Mouse (Mus musculus): Measurements from ENCODE around the gene Ddo. TPM values are rescaled to one million over a fixed set of nuclear protein-coding genes. Genes with fewer than 3 reads are reported as not detected.

The Ddo gene
- polyA plus RNA-seq (2016; fragmentation: Nextera tagmentation; extraction: Ambion mirVana) = 1.9 and 5.1 TPM in 2 replicates

DNA sequence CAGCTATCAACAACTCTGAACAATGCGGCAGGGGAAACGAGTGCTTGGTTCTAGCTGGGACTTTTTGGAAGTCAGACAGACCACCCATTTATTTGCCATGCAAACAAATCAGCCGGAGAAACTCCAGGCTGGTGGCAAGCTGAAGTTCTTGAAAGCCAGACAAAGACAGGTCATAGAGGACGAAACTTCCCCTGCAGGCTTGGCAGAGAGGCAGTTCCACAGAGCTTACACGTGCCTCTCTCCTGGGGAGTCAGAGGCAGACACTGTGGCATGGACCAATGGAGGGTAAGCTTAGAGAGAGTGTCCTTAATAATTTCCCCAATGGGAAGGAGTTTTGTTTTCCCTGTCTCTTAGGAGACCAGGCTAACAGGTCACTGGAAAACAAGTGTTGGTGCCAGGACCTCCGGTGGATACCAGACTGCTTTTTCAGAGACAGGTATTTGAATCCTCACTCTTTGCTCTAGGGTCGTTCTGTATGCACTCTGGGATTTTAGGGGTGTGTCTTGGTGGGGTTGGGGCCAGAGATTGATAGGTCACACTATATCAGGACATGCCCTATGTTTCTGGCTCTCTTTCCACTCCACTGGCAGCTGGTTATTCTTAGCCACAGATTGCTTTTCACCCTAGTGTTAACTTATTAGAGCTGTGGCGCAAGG lies at the start of gene Ddo:
Gene Ddo (plus strand): TSS at position 356 of the 656 bp plus-strand sequence.
- H3K4me1 ChIP-seq = peaks cover 12% of the 10 kb centered on the region
- no peaks in the 10 kb centered on the region for H3K9me3 ChIP-seq
- H3K4me3 ChIP-seq = peak within 1 kb of the TSS; percentile 10; the same call in 1 of the 2 replicates
- peak within 1 kb of the TSS; percentile 67 for H3K27ac ChIP-seq
- no peak for DNase-seq (ENCODE audit: low spot score)
- no peaks in the 10 kb centered on the region for H3K27me3 ChIP-seq (ENCODE audit: insufficient read depth, poor library complexity, severe bottlenecking)
- H3K36me3 ChIP-seq = no peaks in the 10 kb centered on the region
- 58% methylated on average over 8 of the region's 8 CpGs for WGBS

DNA sequence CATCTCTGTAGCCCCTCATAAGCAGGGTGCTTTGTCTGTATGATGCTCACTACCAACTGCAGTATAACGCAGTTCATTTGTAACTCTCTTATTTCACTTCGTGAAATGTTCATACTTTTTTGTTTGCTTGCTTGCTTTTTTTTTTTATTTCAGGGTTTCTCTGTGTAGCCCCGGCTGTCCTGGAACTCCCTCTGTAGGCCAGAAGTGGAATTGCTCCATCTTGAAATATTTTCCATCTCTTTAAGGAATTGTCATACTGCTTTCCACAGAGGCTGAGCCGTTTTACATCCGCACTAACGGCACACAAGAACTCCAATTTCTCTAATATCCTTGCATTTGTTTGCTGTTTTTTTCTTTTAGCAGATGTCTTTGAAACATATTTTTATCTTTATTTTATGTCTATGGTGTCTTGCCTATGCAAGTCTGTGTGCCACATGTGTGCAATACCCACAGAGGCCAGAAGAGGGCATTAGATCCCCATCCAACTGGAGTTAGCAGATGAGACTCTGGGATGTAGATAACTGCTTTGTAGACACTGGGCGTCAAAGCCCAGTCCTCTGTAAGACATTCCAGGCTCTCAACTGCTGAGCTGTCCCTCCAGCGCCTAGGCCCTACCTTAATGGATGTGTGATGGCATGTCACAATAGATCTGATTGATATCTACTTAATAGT lies 46.1 kb upstream of the Ddo start:
- H3K4me1 ChIP-seq = no peaks in the 10 kb centered on the region
- H3K9me3 ChIP-seq = no peaks in the 10 kb centered on the region
- H3K36me3 ChIP-seq = no peaks in the 10 kb centered on the region
- 74% methylated on average over 8 of the region's 8 CpGs for WGBS
- DNase-seq (ENCODE audit: low spot score) = peak; percentile 63
- H3K27me3 ChIP-seq (ENCODE audit: insufficient read depth, poor library complexity, severe bottlenecking) = no peaks in the 10 kb centered on the region
- H3K4me3 ChIP-seq = no peak overlapping the region
- no peak overlapping the region for H3K27ac ChIP-seq

DNA sequence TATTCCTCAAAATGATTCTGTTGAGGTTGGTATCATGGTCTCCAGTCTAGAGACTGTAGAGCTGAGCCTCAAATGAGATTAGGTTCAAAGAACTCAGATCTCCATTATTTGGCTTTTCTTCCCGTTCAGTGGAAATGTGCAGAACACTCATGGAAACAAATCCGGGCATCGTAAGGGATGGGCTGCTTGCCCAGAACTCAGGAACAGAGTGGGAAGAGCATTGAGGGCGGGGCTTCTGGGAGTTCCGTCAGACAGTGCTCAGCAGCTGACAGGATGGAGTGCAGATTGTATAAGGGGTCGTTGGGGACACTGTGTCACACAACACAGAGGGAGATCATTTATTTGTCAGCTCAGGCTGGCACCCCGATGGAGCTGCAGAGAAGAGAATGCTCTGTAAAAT lies 37.6 kb upstream of the Ddo start:
- no peaks in the 10 kb centered on the region for H3K4me1 ChIP-seq
- H3K4me3 ChIP-seq = no peak overlapping the region
- peak; percentile 50 for DNase-seq (ENCODE audit: low spot score)
- no peak overlapping the region for H3K27ac ChIP-seq
- no peaks in the 10 kb centered on the region for H3K9me3 ChIP-seq
- WGBS = 64% methylated on average over 7 of the region's 7 CpGs
- no peaks in the 10 kb centered on the region for H3K27me3 ChIP-seq (ENCODE audit: insufficient read depth, poor library complexity, severe bottlenecking)
- H3K36me3 ChIP-seq = no peaks in the 10 kb centered on the region

DNA sequence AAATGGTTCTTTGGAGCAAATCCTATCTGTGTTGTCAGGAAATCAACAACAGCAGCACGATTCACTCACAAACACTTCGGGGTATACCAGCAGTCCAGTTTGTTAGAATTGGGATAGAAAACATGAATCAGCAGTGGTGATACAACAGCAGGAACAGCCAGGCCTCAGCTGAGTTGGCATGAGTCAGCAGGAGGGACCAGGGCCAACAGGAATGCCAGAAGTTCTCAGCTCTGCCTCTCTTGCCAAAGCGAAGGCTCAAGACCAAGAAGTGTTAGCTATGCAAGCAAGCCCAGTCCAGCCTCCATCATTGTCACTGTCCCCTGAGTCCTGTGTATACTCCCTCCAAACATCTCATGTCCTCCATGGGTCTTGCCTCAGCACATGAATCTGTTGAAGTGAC lies 32.6 kb upstream of the Ddo start:
- no peaks in the 10 kb centered on the region for H3K4me1 ChIP-seq
- 85% methylated on average over 3 of the region's 3 CpGs for WGBS
- no peak overlapping the region for H3K27ac ChIP-seq
- no peak for DNase-seq (ENCODE audit: low spot score)
- no peaks in the 10 kb centered on the region for H3K9me3 ChIP-seq
- no peaks in the 10 kb centered on the region for H3K27me3 ChIP-seq (ENCODE audit: insufficient read depth, poor library complexity, severe bottlenecking)
- H3K4me3 ChIP-seq = no peak overlapping the region
- no peaks in the 10 kb centered on the region for H3K36me3 ChIP-seq

DNA sequence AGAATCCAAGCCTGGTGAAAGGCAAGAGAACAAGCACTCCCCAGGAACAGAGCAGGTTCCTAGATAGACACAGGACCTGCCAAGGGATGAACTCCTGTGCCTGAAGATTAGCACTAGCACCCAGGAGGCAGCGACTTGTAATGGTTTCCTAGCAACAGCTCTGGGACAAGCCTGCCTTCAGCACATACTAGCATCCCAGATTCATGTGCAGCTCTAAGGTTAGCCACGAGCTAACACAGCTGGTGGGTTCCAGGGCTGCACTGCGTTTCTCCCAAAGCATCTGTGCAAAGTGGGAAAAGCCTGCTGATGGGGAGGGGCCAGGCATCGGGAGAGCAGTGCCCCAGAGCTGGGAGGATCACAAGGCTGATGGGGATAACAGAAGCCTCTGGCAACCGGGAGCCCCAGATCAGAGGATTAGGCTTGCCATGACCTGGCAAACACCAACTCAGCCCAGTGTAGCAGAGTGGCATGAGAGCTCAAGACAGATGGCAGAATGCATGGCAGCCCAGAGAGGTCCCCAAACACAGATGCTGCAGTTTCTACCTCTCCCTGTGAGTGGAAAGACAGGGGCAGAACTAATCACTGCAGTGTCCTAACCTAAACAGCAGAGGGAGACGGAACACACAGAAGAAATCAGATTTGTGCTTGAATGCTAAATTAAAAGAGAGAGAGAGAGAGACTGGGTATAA lies 25.0 kb upstream of the Ddo start:
- no peak for DNase-seq (ENCODE audit: low spot score)
- no peaks in the 10 kb centered on the region for H3K27me3 ChIP-seq (ENCODE audit: insufficient read depth, poor library complexity, severe bottlenecking)
- H3K27ac ChIP-seq = no peak overlapping the region
- H3K4me1 ChIP-seq = no peaks in the 10 kb centered on the region
- WGBS = 55% methylated on average over 6 of the region's 6 CpGs
- H3K36me3 ChIP-seq = no peaks in the 10 kb centered on the region
- peaks cover 10% of the 10 kb centered on the region for H3K9me3 ChIP-seq
- H3K4me3 ChIP-seq = no peak overlapping the region

DNA sequence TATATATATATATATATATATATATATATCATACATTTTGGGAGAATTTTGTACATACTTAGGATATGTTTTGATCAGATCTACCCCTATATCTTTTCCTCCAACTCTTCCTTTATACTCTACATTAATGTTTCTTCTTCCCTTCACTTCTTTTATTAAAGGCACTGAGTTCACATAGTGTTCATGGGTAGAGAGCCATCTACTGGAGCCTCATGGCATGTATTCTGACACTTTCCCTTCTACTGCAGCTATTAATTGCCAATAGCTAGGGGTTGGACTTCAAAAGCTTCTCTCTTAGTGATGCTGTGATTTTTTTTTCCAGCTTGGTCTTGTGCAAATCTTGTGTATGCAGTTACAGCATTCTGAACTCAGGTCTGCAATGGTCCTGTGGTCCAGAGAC lies 11.8 kb upstream of the Ddo start:
- H3K4me3 ChIP-seq = no peak overlapping the region
- no peak overlapping the region for H3K27ac ChIP-seq
- H3K36me3 ChIP-seq = no peaks in the 10 kb centered on the region
- no peaks in the 10 kb centered on the region for H3K4me1 ChIP-seq
- DNase-seq (ENCODE audit: low spot score) = no peak
- H3K9me3 ChIP-seq = no peaks in the 10 kb centered on the region
- no peaks in the 10 kb centered on the region for H3K27me3 ChIP-seq (ENCODE audit: insufficient read depth, poor library complexity, severe bottlenecking)

DNA sequence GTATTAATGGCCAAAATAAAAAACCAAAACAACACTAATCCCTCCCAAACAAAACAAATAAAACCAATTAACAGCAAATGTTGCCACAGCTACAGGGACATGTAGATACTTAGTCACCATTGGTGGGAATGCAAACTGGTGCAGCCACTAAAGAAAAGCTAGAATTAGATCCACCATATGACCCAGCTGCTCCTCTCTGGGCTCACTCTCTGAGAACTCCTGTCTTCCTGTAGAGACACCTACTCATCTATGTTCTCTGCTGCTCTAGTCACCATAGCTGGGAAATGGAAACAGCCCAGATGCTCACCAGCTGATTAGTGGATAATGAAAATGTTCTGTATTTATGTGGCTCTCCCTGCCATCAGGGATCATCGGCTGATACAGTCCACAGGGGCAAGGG lies 10.1 kb upstream of the Ddo start:
- no peaks in the 10 kb centered on the region for H3K9me3 ChIP-seq
- H3K27me3 ChIP-seq (ENCODE audit: insufficient read depth, poor library complexity, severe bottlenecking) = no peaks in the 10 kb centered on the region
- DNase-seq (ENCODE audit: low spot score) = no peak
- H3K4me3 ChIP-seq = no peak overlapping the region
- H3K36me3 ChIP-seq = no peaks in the 10 kb centered on the region
- no peaks in the 10 kb centered on the region for H3K4me1 ChIP-seq
- no peak overlapping the region for H3K27ac ChIP-seq
- WGBS = 72% methylated on average over 1 of the region's 1 CpGs

DNA sequence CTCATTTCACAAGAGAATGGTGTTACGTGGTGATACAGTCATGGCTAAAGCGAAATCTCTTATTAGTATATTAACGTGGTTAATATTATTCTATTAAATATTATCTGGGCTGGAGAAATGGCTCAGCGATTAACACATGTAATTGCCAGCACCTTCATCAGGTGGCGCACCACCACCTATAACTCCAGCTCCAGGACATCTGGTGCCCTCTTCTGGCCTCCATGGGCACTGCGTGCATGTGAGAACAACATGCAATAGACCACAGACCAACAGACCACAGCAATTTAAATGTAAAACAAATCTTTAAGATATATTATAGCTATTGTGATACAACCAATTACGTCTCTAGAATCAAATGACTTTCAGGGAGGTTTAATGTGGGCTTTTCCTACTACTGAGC lies 671 bp upstream of the Ddo start:
- Histone ChIP-seq H3K4me1 (peaks cover 12% of the 10 kb centered on the region), H3K27me3 (ENCODE audit: insufficient read depth, poor library complexity, severe bottlenecking) (no peaks in the 10 kb centered on the region), H3K27ac (no peak overlapping the region; the same call in 1 of the 2 replicates), H3K36me3 (no peaks in the 10 kb centered on the region), H3K4me3 (no peak overlapping the region), H3K9me3 (no peaks in the 10 kb centered on the region)
- WGBS = 70% methylated on average over 7 of the region's 7 CpGs
- no peak for DNase-seq (ENCODE audit: low spot score)

DNA sequence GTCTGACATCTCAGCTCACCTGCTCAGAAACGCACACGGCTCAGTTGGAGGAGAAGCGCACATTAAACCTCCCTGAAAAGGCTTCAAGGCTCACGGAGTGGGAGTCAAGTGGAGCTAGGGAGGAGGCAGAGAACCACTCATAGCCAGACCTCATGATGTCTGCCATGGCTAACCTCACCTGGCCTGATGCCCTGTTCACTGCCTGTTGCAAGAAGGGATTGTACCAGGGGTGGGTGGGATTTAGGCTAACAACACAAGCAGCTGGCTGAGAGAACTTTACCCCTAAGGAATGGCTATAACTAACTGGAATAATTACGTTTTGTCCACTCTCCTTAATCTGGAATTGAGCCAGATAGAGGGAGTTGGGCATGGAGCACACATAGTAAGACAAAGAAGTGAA lies 646 bp downstream of the Ddo start:
- peak overlapping the region; percentile 67 for H3K27ac ChIP-seq
- WGBS = 75% methylated on average over 5 of the region's 5 CpGs
- H3K4me1 ChIP-seq = peaks cover 12% of the 10 kb centered on the region
- H3K36me3 ChIP-seq = no peaks in the 10 kb centered on the region
- H3K4me3 ChIP-seq = peak overlapping the region; percentile 10; the same call in 1 of the 2 replicates
- DNase-seq (ENCODE audit: low spot score) = no peak
- H3K27me3 ChIP-seq (ENCODE audit: insufficient read depth, poor library complexity, severe bottlenecking) = no peaks in the 10 kb centered on the region
- H3K9me3 ChIP-seq = no peaks in the 10 kb centered on the region

DNA sequence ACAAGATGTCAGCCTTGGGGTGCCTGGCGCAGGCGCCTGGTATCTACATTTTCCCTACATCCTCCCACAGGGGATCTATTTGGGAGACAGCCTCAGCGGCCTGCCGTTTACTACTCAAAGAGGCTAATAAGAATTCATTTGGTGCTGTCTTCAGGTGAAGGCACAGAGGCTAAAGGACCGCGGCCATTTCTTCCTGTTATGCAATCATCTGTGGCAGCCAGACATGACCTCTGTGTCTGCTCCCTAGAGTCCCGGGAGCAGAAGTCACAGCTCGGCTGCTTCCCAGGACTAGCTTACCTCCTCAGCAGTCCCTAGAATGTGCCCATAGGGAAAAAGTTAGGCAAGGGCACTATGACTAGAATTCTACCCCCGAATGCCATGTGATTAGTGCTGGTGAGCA lies 1.1 kb downstream of the Ddo start:
- no peaks in the 10 kb centered on the region for H3K36me3 ChIP-seq
- no peak for DNase-seq (ENCODE audit: low spot score)
- peak overlapping the region; percentile 67; the same call in 1 of the 2 replicates for H3K27ac ChIP-seq
- no peaks in the 10 kb centered on the region for H3K9me3 ChIP-seq
- 78% methylated on average over 9 of the region's 9 CpGs for WGBS
- H3K27me3 ChIP-seq (ENCODE audit: insufficient read depth, poor library complexity, severe bottlenecking) = no peaks in the 10 kb centered on the region
- peaks cover 13% of the 10 kb centered on the region for H3K4me1 ChIP-seq
- no peak overlapping the region for H3K4me3 ChIP-seq

DNA sequence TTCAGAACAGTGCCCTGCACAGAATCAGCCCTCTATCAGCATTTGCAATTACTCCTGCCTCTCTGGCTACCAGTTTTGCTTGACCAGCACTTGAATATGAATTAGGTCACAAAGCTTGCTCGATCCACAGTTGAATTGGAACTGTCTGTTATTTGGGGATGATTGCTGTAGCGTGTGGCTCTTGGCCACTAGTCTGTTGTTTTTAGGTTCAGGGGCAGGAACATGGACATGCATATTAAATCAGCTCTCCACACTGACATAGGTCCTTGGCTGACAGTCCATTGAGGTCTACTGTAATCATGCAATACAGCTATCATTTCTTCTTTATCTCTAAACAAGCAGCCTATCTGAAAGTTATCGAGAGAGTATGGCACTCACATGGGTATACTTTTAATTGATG lies 2.3 kb downstream of the Ddo start:
- 85% methylated on average over 3 of the region's 3 CpGs for WGBS
- no peaks in the 10 kb centered on the region for H3K9me3 ChIP-seq
- no peaks in the 10 kb centered on the region for H3K36me3 ChIP-seq
- H3K4me3 ChIP-seq = no peak overlapping the region
- H3K27me3 ChIP-seq (ENCODE audit: insufficient read depth, poor library complexity, severe bottlenecking) = no peaks in the 10 kb centered on the region
- peaks cover 19% of the 10 kb centered on the region for H3K4me1 ChIP-seq
- DNase-seq (ENCODE audit: low spot score) = no peak
- H3K27ac ChIP-seq = no peak overlapping the region

DNA sequence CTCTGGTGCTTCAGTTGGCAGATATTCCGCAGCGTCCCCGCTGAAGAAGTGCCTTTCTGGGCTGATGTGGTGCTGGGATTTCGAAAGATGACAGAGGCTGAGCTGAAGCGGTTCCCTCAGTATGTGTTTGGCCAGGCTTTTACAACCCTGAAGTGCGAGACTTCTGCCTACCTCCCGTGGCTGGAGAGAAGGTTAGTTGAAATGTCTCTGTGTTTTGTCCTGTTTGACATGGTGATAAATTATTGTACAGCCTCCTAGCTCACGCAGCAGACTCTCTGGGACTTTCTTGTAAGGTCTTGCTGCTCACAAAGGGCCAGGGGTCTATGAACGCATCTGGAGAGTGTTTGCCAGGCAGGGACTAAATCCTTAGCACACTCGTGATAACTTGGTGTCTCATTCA lies 7.5 kb downstream of the Ddo start:
- WGBS = 29% methylated on average over 10 of the region's 10 CpGs
- peaks cover 28% of the 10 kb centered on the region for H3K4me1 ChIP-seq
- H3K4me3 ChIP-seq = no peak overlapping the region
- H3K27me3 ChIP-seq (ENCODE audit: insufficient read depth, poor library complexity, severe bottlenecking) = peaks cover 5% of the 10 kb centered on the region; the same call in 1 of the 2 replicates
- peak overlapping the region; percentile 30; the same call in 1 of the 2 replicates for H3K27ac ChIP-seq
- no peaks in the 10 kb centered on the region for H3K9me3 ChIP-seq
- no peaks in the 10 kb centered on the region for H3K36me3 ChIP-seq
- no peak for DNase-seq (ENCODE audit: low spot score)

DNA sequence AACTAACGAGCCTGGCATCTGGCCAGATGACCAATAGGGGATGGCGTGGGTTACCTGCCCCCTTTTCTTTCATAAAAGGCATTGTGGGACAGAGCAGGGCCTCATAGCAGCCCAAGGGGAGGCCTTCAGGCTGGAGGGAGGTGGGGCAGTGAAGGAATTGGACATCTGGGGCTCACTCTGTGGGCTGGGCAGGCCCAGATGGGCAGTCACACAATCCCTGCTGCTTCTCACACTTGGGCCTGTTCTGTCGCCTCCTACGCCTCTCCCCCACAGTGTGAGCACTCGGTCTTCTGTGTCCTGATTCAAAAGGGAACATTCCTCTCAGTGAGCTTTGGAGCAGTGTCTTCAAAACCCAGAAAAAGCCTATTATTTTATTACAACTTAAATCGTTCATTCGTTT lies 8.5 kb downstream of the Ddo start:
- WGBS = 62% methylated on average over 7 of the region's 7 CpGs
- Histone ChIP-seq H3K36me3 (no peaks in the 10 kb centered on the region), H3K4me1 (peaks cover 28% of the 10 kb centered on the region), H3K27ac (peak overlapping the region; percentile 37), H3K4me3 (no peak overlapping the region), H3K27me3 (ENCODE audit: insufficient read depth, poor library complexity, severe bottlenecking) (peaks cover 5% of the 10 kb centered on the region; the same call in 1 of the 2 replicates), H3K9me3 (no peaks in the 10 kb centered on the region)
- DNase-seq (ENCODE audit: low spot score) = no peak
